Mouse (Mus musculus): Measurements from ENCODE around the gene Sdf2. TPM values are rescaled to one million over a fixed set of nuclear protein-coding genes. Genes with fewer than 3 reads are reported as not detected.

Sdf2 gene
- total and polyA plus RNA-seq, 3 experiments, result 61.4 to 119 (median 93.0) TPM

GRCm38 (mm10) chr11:78209886-78210285, 35.7 kb upstream of the Sdf2 start:
- Histone ChIP-seq H3K36me3 (replicated peaks in 1 of 2; ENCODE audit: control insufficient read depth in 1 of 2, insufficient read depth in 1 of 2, low read length in 1 of 2) (peaks cover 89 to 96% of the 10 kb centered on the region in 2 experiments), H3K4me1 (ENCODE audit: control insufficient read depth in 1 of 2, insufficient read depth in 2 of 2) (peaks cover 0 to 9% of the 10 kb centered on the region in 2 experiments; a peak in 2 of 4 replicates), H3K27ac (ENCODE audit: insufficient read depth, low read depth) (no peak overlapping the region), H3K4me2 (ENCODE audit: insufficient read depth, low read depth, poor library complexity, severe bottlenecking) (no peak overlapping the region), H3K9ac (ENCODE audit: insufficient read depth, low read depth) (no peak overlapping the region), H3K9me3 (replicated peaks; ENCODE audit: low read length) (no peaks in the 10 kb centered on the region), H3K4me3 (replicated peaks in 1 of 3; ENCODE audit: low read depth in 2 of 3, low read length in 2 of 3, poor library complexity in 1 of 3) (no peak overlapping the region), H3K27me3 (replicated peaks) (no peaks in the 10 kb centered on the region), H3K79me2 (replicated peaks; ENCODE audit: control insufficient read depth, extremely low read depth, insufficient read depth, poor library complexity, severe bottlenecking) (no peaks in the 10 kb centered on the region)
- in situ Hi-C loops (cut with MboI; ENCODE audit: low pct_ligation_motif_present, low pct_unique_long_range_greater_than_20kb, low sequenced_read_pairs), result no loop called here
- no peak for DNase-seq (ENCODE audit: extremely low read depth)
- TF ChIP-seq USF1 (IDR thresholded peaks at IDR 0.05; ENCODE audit: low read depth, low read length) (no peak), E2F4 (IDR thresholded peaks at IDR 0.05; ENCODE audit: insufficient replicate concordance, low read depth, low read length) (no peak), POLR2AphosphoS2 (IDR thresholded peaks at IDR 0.05; ENCODE audit: low read depth, low read length) (no peak)
- dilution Hi-C loops (cut with MboI; ENCODE audit: extremely low pct_ligation_motif_present, extremely low pct_unique_long_range_greater_than_20kb, low sequenced_read_pairs), result no loop called here

GRCm38 (mm10) chr11:78210615-78211014, 34.9 kb upstream of the Sdf2 start:
- no peak for TF ChIP-seq ELF1 (IDR thresholded peaks at IDR 0.05; ENCODE audit: low read depth, low read length)
- TF ChIP-seq CHD2 (IDR thresholded peaks at IDR 0.05; ENCODE audit: low read length), result no peak
- TF ChIP-seq SIN3A (IDR thresholded peaks at IDR 0.05; ENCODE audit: low read length), result no peak
- no peak for DNase-seq (ENCODE audit: extremely low read depth)
- Histone ChIP-seq H3K27ac (ENCODE audit: insufficient read depth, low read depth) (no peak overlapping the region), H3K4me1 (ENCODE audit: control insufficient read depth in 1 of 2, insufficient read depth in 2 of 2) (peaks cover 0 to 3% of the 10 kb centered on the region in 2 experiments; a peak in 2 of 4 replicates), H3K4me2 (ENCODE audit: insufficient read depth, low read depth, poor library complexity, severe bottlenecking) (no peak overlapping the region), H3K9me3 (replicated peaks; ENCODE audit: low read length) (no peaks in the 10 kb centered on the region), H3K27me3 (replicated peaks) (no peaks in the 10 kb centered on the region), H3K79me2 (replicated peaks; ENCODE audit: control insufficient read depth, extremely low read depth, insufficient read depth, poor library complexity, severe bottlenecking) (no peaks in the 10 kb centered on the region), H3K36me3 (replicated peaks in 1 of 2; ENCODE audit: control insufficient read depth in 1 of 2, insufficient read depth in 1 of 2, low read length in 1 of 2) (peaks cover 89 to 95% of the 10 kb centered on the region in 2 experiments), H3K4me3 (replicated peaks in 1 of 3; ENCODE audit: low read depth in 2 of 3, low read length in 2 of 3, poor library complexity in 1 of 3) (no peak overlapping the region), H3K9ac (ENCODE audit: insufficient read depth, low read depth) (no peak overlapping the region)
- in situ Hi-C loops (cut with MboI; ENCODE audit: low pct_ligation_motif_present, low pct_unique_long_range_greater_than_20kb, low sequenced_read_pairs) (no loop called here), dilution Hi-C loops (cut with MboI; ENCODE audit: extremely low pct_ligation_motif_present, extremely low pct_unique_long_range_greater_than_20kb, low sequenced_read_pairs) (no loop called here)

- Histone ChIP-seq H3K4me1 (ENCODE audit: control insufficient read depth in 1 of 2, insufficient read depth in 2 of 2) (no peaks in the 10 kb centered on the region), H3K36me3 (replicated peaks in 1 of 2; ENCODE audit: control insufficient read depth in 1 of 2, insufficient read depth in 1 of 2, low read length in 1 of 2) (peaks cover 89 to 95% of the 10 kb centered on the region in 2 experiments), H3K27me3 (replicated peaks) (no peaks in the 10 kb centered on the region), H3K27ac (ENCODE audit: insufficient read depth, low read depth) (no peak overlapping the region), H3K4me3 (replicated peaks in 1 of 3; ENCODE audit: low read depth in 2 of 3, low read length in 2 of 3, poor library complexity in 1 of 3) (no peak overlapping the region), H3K79me2 (replicated peaks; ENCODE audit: control insufficient read depth, extremely low read depth, insufficient read depth, poor library complexity, severe bottlenecking) (no peaks in the 10 kb centered on the region), H3K4me2 (ENCODE audit: insufficient read depth, low read depth, poor library complexity, severe bottlenecking) (no peak overlapping the region), H3K9me3 (replicated peaks; ENCODE audit: low read length) (no peaks in the 10 kb centered on the region), H3K9ac (ENCODE audit: insufficient read depth, low read depth) (no peak overlapping the region)
- TF ChIP-seq TCF12 (IDR thresholded peaks at IDR 0.05; ENCODE audit: low read depth, low read length) (no peak), CHD1 (IDR thresholded peaks at IDR 0.05; ENCODE audit: low read depth, low read length) (no peak), NRF1 (IDR thresholded peaks at IDR 0.05; ENCODE audit: low read depth, low read length) (no peak), MAZ (IDR thresholded peaks at IDR 0.05; ENCODE audit: low read depth, low read length) (no peak), EP300 (IDR thresholded peaks at IDR 0.05; ENCODE audit: low read length) (no peak), E2F4 (IDR thresholded peaks at IDR 0.05; ENCODE audit: insufficient replicate concordance, low read depth, low read length) (no peak), USF2 (conservative IDR thresholded peaks at IDR 0.05; ENCODE audit: low read depth, low read length) (no peak), MEF2A (IDR thresholded peaks at IDR 0.05; ENCODE audit: borderline replicate concordance, low read depth, low read length) (no peak)
- in situ Hi-C loops (cut with MboI; ENCODE audit: low pct_ligation_motif_present, low pct_unique_long_range_greater_than_20kb, low sequenced_read_pairs), result no loop called here
- dilution Hi-C loops (cut with MboI; ENCODE audit: extremely low pct_ligation_motif_present, extremely low pct_unique_long_range_greater_than_20kb, low sequenced_read_pairs), result no loop called here
- DNase-seq (ENCODE audit: extremely low read depth), result no peak
These were observed 34.0 kb upstream of the Sdf2 start for GRCm38 (mm10) chr11:78211513-78211912.

Data from CH12.LX (cell line).